Mouse (Mus musculus) brain, embryonic 14.5 days (tissue): ENCODE measurements at regions not wholly inside any gene's neighbourhood (a gene's known extent, or its start where the extent isn't known, plus 50 kb on each side); places are given as distances from the start of the nearest gene placed in this dataset.

Experiments
- CTCF ChIP-seq: fragments of 200-500 bp; IDR thresholded peaks from 2 replicates; pipeline ENCODE4 v1.5.1; 2012; ENCODE audit warnings: inconsistent platforms, mild to moderate bottlenecking, moderate library complexity, borderline replicate concordance; ENCODE audit not compliant: insufficient read depth, insufficient read length; ENCODE audit errors: extremely low read depth
- POLR2A ChIP-seq: fragments of 200-500 bp; IDR thresholded peaks from 2 replicates; pipeline ENCODE4 v1.6.1; 2012; ENCODE audit warnings: mild to moderate bottlenecking, inconsistent platforms, borderline replicate concordance; ENCODE audit not compliant: poor library complexity, insufficient read depth, insufficient read length, severe bottlenecking; ENCODE audit errors: extremely low read depth

DNA sequence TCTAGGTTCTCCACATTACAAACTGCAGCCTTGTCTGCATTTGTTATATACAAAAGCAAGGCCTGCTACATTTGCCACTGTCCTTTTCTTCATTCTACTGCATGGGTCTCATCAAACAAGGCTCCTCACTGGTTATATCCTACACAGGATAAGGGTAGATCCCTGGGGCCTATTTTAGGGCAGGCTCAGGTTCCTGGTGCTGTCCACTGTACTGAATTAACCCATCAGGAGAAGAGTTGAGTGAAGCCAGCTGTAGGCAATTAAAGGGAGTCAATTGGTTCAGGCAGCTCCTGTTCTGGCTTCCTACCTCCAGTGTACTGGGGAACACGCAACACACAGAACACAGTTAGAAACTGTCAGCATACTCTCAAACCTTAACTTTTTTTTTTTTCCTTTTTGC lies 358.2 kb upstream of the Chd6 start:
- TF ChIP-seq CTCF (no peak), POLR2A (no peak)
